Mouse (Mus musculus) lung, postnatal 4 days (tissue): ENCODE data around the gene Gal3st2b.
"Not testable (repeated sequence)": the region's sequence is repeated elsewhere in the genome, so short reads cannot be mapped to it uniquely, and the experiment has no call there.

Experiments
- DNase-seq, 2 experiments: peaks; one replicate each; pipeline ENCODE4 v3.0.0; 2021

The Gal3st2b gene

GRCm38 (mm10) chr1:93980932-93981331 is 62.8 kb downstream of the Gal3st2b start:
- not testable (repeated sequence) for DNase-seq

GRCm38 (mm10) chr1:93986167-93986566 is 68.1 kb downstream of the Gal3st2b start:
- no peak for DNase-seq

GRCm38 (mm10) chr1:93988786-93989185 is 70.7 kb downstream of the Gal3st2b start:
- no peak for DNase-seq

- DNase-seq: not testable (repeated sequence)
Observed at GRCm38 (mm10) chr1:93990209-93990608, 72.1 kb downstream of the Gal3st2b start, which contains the start of gene Gal3st2c. Gal3st2c (plus strand) TSS chr1:93990509.

- DNase-seq: not testable (repeated sequence)
Observed at GRCm38 (mm10) chr1:93991068-93991467, 73.0 kb downstream of the Gal3st2b start.

- DNase-seq: not testable (repeated sequence)
Observed at GRCm38 (mm10) chr1:93991491-93991890, 73.4 kb downstream of the Gal3st2b start.
